ENCODE assay signal across 8 mouse cellular contexts in the genomic region with DNA sequence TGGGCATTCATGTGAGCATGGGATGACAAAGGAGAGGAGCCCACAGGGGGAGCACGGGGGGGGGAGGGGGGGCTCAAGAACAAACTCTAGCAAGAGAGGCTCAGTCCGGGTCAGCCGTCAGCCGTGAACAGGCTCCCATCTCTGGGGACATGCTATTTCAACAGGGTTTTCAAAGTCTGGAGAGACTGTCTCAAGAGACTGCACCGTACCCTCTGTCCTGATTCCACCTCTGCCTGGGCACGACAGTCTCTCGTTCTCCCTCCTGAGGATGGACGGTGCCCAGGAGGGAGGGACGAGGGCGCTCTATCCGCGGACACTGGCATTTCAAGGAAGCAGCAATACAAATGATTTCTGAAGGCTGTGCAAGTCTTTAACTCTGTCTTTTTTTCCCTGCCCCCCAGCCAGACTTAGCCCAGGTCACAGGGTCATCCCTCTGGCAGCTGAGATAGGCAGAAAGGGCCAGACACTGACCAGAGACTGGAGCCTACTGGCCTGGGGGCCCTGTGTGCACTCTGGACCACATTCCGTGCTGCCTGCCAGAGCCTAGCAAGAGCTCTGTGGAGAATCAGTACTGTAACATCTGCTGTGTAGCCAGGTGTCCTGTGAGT.
DNase-seq lines count a peak whose midpoint lies in the region; ATAC-seq and TF ChIP-seq lines count a peak whose summit lies in the region.

No protein-coding gene starts in this region.

- no peak for TF ChIP-seq CTCF in midbrain, postnatal 0 days (IDR thresholded peaks at IDR 0.05)

- H3K27ac ChIP-seq in midbrain, embryonic 10.5 days (replicated peaks), result peak overlapping the region; percentile 73
- no peak overlapping the region for H3K27ac ChIP-seq in midbrain, postnatal 0 days (ENCODE audit: low read depth, low read length)
- no peak overlapping the region for H3K27ac ChIP-seq in neural tube, embryonic 13.5 days (replicated peaks)

- no peak overlapping the region for H3K4me2 ChIP-seq in midbrain, postnatal 0 days (ENCODE audit: low read depth, low read length, poor library complexity, severe bottlenecking)
- peak overlapping the region; percentile 19; the same call in 1 of the 2 replicates for H3K4me2 ChIP-seq in neural tube, embryonic 13.5 days

- H3K4me1 ChIP-seq in midbrain, embryonic 10.5 days, result peaks cover 66% of the 10 kb centered on the region
- 0 out of 2 replicates have a peak, but pooled peaks cover 6% of the 10 kb centered on the region for H3K4me1 ChIP-seq in midbrain, postnatal 0 days (ENCODE audit: insufficient read depth, low read length)
- peaks cover 31% of the 10 kb centered on the region for H3K4me1 ChIP-seq in neural tube, embryonic 13.5 days (replicated peaks)

- WGBS in midbrain, embryonic 10.5 days, result 12% methylated on average over 13 of the region's 13 CpGs
- 9% methylated on average over 12 of the region's 13 CpGs for WGBS in midbrain, postnatal 0 days
- WGBS in neural tube, embryonic 13.5 days, result 7% methylated on average over 13 of the region's 13 CpGs

- peak overlapping the region; percentile 38 for H3K4me3 ChIP-seq in midbrain, embryonic 10.5 days
- H3K4me3 ChIP-seq in midbrain, postnatal 0 days (ENCODE audit: low read depth, low read length), result no peak overlapping the region
- no peak overlapping the region for H3K4me3 ChIP-seq in neural tube, embryonic 13.5 days

- peak; percentile 43 for DNase-seq in adrenal gland, adult 2 months
- DNase-seq in adrenal gland, adult 8-10 months, result no peak
- DNase-seq in midbrain, embryonic 10.5 days (ENCODE audit: low spot score), result peak; percentile 57
- no peak for DNase-seq in midbrain, postnatal 0 days (ENCODE audit: low spot score)
- DNase-seq in kidney, postnatal 10 days, result peak; percentile 69
- no peak for DNase-seq in urinary bladder, postnatal 4 days (ENCODE audit: low spot score in 2 of 2)
- no peak for DNase-seq in layer of hippocampus, postnatal 36 days

- H3K27me3 ChIP-seq in midbrain, embryonic 10.5 days (ENCODE audit: low read depth, poor library complexity, severe bottlenecking), result peaks cover 39% of the 10 kb centered on the region
- no peaks in the 10 kb centered on the region for H3K27me3 ChIP-seq in midbrain, postnatal 0 days (ENCODE audit: insufficient read depth, low read length)
- H3K27me3 ChIP-seq in neural tube, embryonic 13.5 days, result no peaks in the 10 kb centered on the region

- no peaks in the 10 kb centered on the region for H3K9me3 ChIP-seq in midbrain, embryonic 10.5 days (replicated peaks)
- no peaks in the 10 kb centered on the region for H3K9me3 ChIP-seq in midbrain, postnatal 0 days (ENCODE audit: low read length)
- H3K9me3 ChIP-seq in neural tube, embryonic 13.5 days, result no peaks in the 10 kb centered on the region

- ATAC-seq in midbrain, postnatal 0 days (ENCODE audit: low FRiP score), result no peak
- no peak for ATAC-seq in neural tube, embryonic 13.5 days (ENCODE audit: low read depth)

- H3K36me3 ChIP-seq in midbrain, embryonic 10.5 days, result no peaks in the 10 kb centered on the region
- H3K36me3 ChIP-seq in midbrain, postnatal 0 days (ENCODE audit: insufficient read depth, low read length), result no peaks in the 10 kb centered on the region
- H3K36me3 ChIP-seq in neural tube, embryonic 13.5 days, result no peaks in the 10 kb centered on the region

- no peak overlapping the region for H3K9ac ChIP-seq in midbrain, postnatal 0 days (replicated peaks; ENCODE audit: low read length, poor library complexity, severe bottlenecking)
- no peak overlapping the region; the same call in 1 of the 2 replicates for H3K9ac ChIP-seq in neural tube, embryonic 13.5 days

Comparison
In these comparisons a context has a peak if more than half of its experiments do, and no peak if none do; other contexts are left out.
1. DNase-seq: peak in adrenal gland, adult 2 months (single experiment), midbrain, embryonic 10.5 days (single experiment) and kidney, postnatal 10 days (single experiment); none in adrenal gland, adult 8-10 months (single experiment), midbrain, postnatal 0 days (single experiment), urinary bladder, postnatal 4 days (0 of 2) and layer of hippocampus, postnatal 36 days (0 of 2).